Mouse (Mus musculus) central nervous system, embryonic 14 days (tissue): ENCODE results near the gene Urgcp. TPM values are rescaled to one million over a fixed set of nuclear protein-coding genes. Genes with fewer than 3 reads are reported as not detected.

ENCODE experiments used
- polyA plus RNA-seq: library from polyadenylated mRNA; depleted of rRNA; stranded (reverse); fragments of >200 nt; gene quantifications from 2 replicates; pipeline ENCODE4 v1.2.3, GENCODE M21; 2012; rRNA removed

Gene Urgcp
- 18.5 and 18.8 TPM in 2 replicates for polyA plus RNA-seq

DNA sequence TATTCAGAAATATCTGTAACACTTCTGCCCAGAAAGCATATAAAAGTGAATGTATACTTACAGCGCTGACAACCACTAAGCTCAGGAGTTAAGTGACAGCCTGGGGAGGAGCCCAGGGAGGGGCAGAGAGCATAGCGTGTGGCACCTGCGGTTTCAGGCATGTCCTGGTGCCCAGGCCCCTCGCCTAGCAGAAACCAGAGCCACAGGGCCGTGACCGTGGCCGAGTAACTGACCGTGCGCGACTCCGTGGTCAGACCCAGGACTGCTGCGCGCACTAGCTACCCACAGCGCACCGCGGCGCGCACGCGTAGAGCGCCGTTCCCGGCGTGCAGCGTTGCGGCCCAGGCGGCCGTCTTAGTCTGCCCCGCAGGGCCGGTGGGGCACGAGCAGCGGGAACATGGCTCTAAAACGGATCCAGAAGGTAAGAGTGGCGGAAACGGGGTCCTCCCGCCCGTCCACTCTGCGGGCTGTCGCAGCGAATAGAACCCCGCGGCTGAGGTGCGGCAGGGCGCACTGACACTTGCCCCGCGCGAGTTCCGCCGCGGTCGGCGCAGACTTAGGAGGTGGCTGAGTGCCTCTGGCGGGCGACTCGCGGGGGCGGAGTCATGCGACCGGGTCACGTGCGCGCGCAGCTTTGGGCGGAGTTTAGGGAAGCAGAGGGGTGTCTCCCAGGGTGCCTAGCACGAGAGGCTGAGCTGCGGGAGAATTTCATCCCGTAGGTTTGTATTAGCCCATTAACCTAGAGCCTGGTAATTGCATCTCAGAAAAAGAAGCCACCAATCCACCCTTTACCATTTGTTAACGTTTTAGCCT is at the start of gene Urgcp:
TSS of gene Urgcp (minus strand) at position 557 of the 813 bp plus-strand sequence.

GRCm38 (mm10) chr11:5803551-5803981 is 41.4 kb upstream of the Urgcp start, which contains the start of gene Pgam2:
Gene Pgam2, minus strand, starts transcription at chr11:5803733.

DNA sequence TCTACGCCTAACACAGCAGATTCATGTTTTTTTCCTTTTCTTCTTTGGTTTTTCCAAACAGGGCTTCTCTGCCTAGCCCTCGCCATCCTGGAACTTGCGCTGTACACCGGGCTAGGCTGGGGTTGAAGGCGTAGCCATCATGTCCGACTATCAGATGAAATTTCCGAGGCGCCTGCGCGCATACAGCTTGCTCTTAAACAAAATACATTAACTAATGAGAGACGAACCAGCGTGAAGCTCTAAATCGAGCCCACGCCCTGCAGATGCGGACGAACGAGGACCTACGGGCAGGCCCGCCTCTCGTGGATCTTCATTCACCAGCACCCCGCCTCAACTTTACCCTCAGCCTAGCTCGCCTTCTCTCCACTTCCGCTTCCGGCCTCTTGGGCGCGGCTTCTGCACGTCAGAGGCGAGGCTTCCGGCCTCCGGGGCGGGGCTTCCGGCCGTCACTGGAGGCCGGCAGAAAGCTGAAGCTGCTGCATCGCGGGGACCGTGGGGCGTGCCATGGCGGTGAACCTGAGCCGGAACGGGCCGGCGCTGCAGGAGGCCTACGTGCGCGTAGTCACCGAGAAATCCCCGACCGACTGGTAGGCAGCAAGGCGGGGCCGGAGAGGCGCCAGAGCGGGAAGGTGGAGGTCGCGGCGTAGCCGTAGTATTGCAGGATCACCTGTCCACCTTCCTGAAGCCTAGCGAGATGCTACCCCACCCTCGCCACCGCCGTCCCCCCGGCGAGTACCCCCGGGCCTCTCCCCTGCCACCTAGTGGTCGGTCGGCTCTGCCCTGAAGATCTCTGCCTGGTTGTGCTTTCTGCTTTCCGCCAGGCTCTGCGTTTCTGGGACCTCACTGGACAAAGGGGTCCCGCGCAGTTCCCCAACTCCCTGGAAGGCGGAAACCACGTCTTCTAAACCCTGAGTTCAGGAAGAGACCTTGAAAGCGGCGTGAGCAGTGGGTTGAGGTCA is 26.2 kb upstream of the Urgcp start, which contains the start of gene Dbnl:
TSS of gene Dbnl (plus strand) at position 433 of the 959 bp plus-strand sequence.

GRCm38 (mm10) chr11:5715630-5716105 is 46.5 kb downstream of the Urgcp start, which contains the start of gene Mrps24:
Gene Mrps24, minus strand, starts transcription at chr11:5715680.

Other genes starting within 250 kb of the Urgcp start
- 58.7 and 70.4 TPM in 2 replicates for gene Xbp1, start 241.7 kb downstream of the Urgcp start, polyA plus RNA-seq
- 14.1 and 15.7 TPM in 2 replicates for gene Ccdc117, start 220.2 kb downstream of the Urgcp start, polyA plus RNA-seq
- 0.05 TPM in 1 of 2 replicates, not detected in the other for gene Ankrd36, start 192.7 kb downstream of the Urgcp start, polyA plus RNA-seq
- gene Mrps24, start 46.7 kb downstream of the Urgcp start, polyA plus RNA-seq = 132 and 145 TPM in 2 replicates
- gene Dbnl, start 26.1 kb upstream of the Urgcp start, polyA plus RNA-seq = 116 and 120 TPM in 2 replicates
- gene Pgam2, start 41.4 kb upstream of the Urgcp start, polyA plus RNA-seq = 0.75 and 10.4 TPM in 2 replicates
- 20.6 and 21.3 TPM in 2 replicates for gene Polm, start 75.6 kb upstream of the Urgcp start, polyA plus RNA-seq
- gene Aebp1, start 99.6 kb upstream of the Urgcp start, polyA plus RNA-seq = 17.5 and 33.2 TPM in 2 replicates
- gene Pold2, start 115.9 kb upstream of the Urgcp start, polyA plus RNA-seq = 97.8 and 108 TPM in 2 replicates
- 0.15 TPM in 1 of 2 replicates, not detected in the other for gene Myl7, start 136.4 kb upstream of the Urgcp start, polyA plus RNA-seq
- 3.5 and 3.7 TPM in 2 replicates for gene Gck, start 187.7 kb upstream of the Urgcp start, polyA plus RNA-seq
- 96.0 and 102 TPM in 2 replicates for gene Ykt6, start 193.3 kb upstream of the Urgcp start, polyA plus RNA-seq